Mouse (Mus musculus) natural killer cell, adult 2 months (primary cell): Measurements from ENCODE around the gene Cdyl2.

ENCODE experiments used
- DNase-seq, 2 experiments: peaks; one replicate each; pipeline ENCODE4 v3.0.0; 2022; ENCODE audit warnings: low spot score in 2 of 2

The Cdyl2 gene

GRCm38 (mm10) chr8:116621158-116621961 is 111.4 kb downstream of the Cdyl2 start:
- no peak for DNase-seq

GRCm38 (mm10) chr8:116619686-116620320 is 113.0 kb downstream of the Cdyl2 start:
- no peak for DNase-seq

GRCm38 (mm10) chr8:116619221-116619620 is 113.6 kb downstream of the Cdyl2 start:
- DNase-seq = no peak

- no peak for DNase-seq
Observed at GRCm38 (mm10) chr8:116618797-116619196, 114.0 kb downstream of the Cdyl2 start.

- DNase-seq = no peak
Observed at GRCm38 (mm10) chr8:116617891-116618290, 114.9 kb downstream of the Cdyl2 start.

GRCm38 (mm10) chr8:116616369-116616768 is 116.4 kb downstream of the Cdyl2 start:
- no peak for DNase-seq

- DNase-seq = no peak
Observed at GRCm38 (mm10) chr8:116614901-116615300, 117.9 kb downstream of the Cdyl2 start.

GRCm38 (mm10) chr8:116606171-116606570 is 126.6 kb downstream of the Cdyl2 start:
- DNase-seq = no peak

- DNase-seq = no peak
Observed at GRCm38 (mm10) chr8:116602806-116603205, 130.0 kb downstream of the Cdyl2 start.

- DNase-seq = peak; percentile 13 to 41
Observed at GRCm38 (mm10) chr8:116599728-116600127, 133.1 kb downstream of the Cdyl2 start.

- DNase-seq = no peak
Observed at GRCm38 (mm10) chr8:116591226-116591625, 141.6 kb downstream of the Cdyl2 start.

GRCm38 (mm10) chr8:116590546-116590945 is 142.2 kb downstream of the Cdyl2 start:
- DNase-seq = no peak

- DNase-seq = no peak
Observed at GRCm38 (mm10) chr8:116590106-116590505, 142.7 kb downstream of the Cdyl2 start.

GRCm38 (mm10) chr8:116587616-116588468 is 144.9 kb downstream of the Cdyl2 start:
- peak; percentile 42 to 60 for DNase-seq

GRCm38 (mm10) chr8:116581318-116582019 is 151.3 kb downstream of the Cdyl2 start:
- DNase-seq = no peak

GRCm38 (mm10) chr8:116576732-116577131 is 156.1 kb downstream of the Cdyl2 start:
- DNase-seq = no peak

GRCm38 (mm10) chr8:116573085-116573484 is 159.7 kb downstream of the Cdyl2 start:
- no peak for DNase-seq

- no peak for DNase-seq
Observed at GRCm38 (mm10) chr8:116552778-116553177, 180.0 kb downstream of the Cdyl2 start.

- DNase-seq = peak; percentile 49 to 71
Observed at GRCm38 (mm10) chr8:116552255-116552654, 180.5 kb downstream of the Cdyl2 start.

GRCm38 (mm10) chr8:116543366-116543765 is 189.4 kb downstream of the Cdyl2 start:
- DNase-seq = peak in 1 of 2 experiments; percentile 7

- no peak for DNase-seq
Observed at GRCm38 (mm10) chr8:116542842-116543241, 189.9 kb downstream of the Cdyl2 start.

GRCm38 (mm10) chr8:116540136-116540535 is 192.7 kb downstream of the Cdyl2 start:
- DNase-seq = no peak
